Mouse (Mus musculus) ES-E14 (cell line): ENCODE data around the gene Gm5447. TPM values are rescaled to one million over a fixed set of nuclear protein-coding genes. Genes with fewer than 3 reads are reported as not detected.

ENCODE experiments used
- DNase-seq: peaks from one replicate; pipeline ENCODE4 v3.0.0-alpha.2; 2013; ENCODE audit warnings: low read depth, low spot score
- H3K27ac ChIP-seq: 2 replicates; pipeline ENCODE4 v1.5.1; 2012; ENCODE audit warnings: low read depth, mild to moderate bottlenecking, low read length, moderate library complexity, mixed read lengths; ENCODE audit not compliant: poor library complexity, insufficient read depth, severe bottlenecking
- H3K36me3 ChIP-seq: 2 replicates; pipeline ENCODE4 v1.6.1; 2012; ENCODE audit warnings: mild to moderate bottlenecking, low read length, moderate library complexity, mixed read lengths; ENCODE audit not compliant: control insufficient read depth, poor library complexity, insufficient read depth, severe bottlenecking
- H3K4me1 ChIP-seq, 2 experiments: fragments of 150-350 bp in 1 of 2; sonication (generic) in 1 of 2; 2 replicates each; pipeline ENCODE4 v1.6.1; 2012; ENCODE audit warnings: low read length in 2 of 2, mild to moderate bottlenecking in 1 of 2, mixed read lengths in 1 of 2; ENCODE audit not compliant: control insufficient read depth in 2 of 2, insufficient read depth in 2 of 2, poor library complexity in 1 of 2
- H3K4me3 ChIP-seq, 2 experiments: fragments of 150-350 bp in 1 of 2; sonication (generic) in 1 of 2; 2 replicates each; pipeline ENCODE4 v1.5.1; 2012; ENCODE audit warnings: low read length in 2 of 2, low read depth in 1 of 2, mild to moderate bottlenecking in 1 of 2, mixed read lengths in 1 of 2; ENCODE audit not compliant: insufficient read depth in 1 of 2, poor library complexity in 1 of 2, severe bottlenecking in 1 of 2
- H3K9ac ChIP-seq: 2 replicates; pipeline ENCODE4 v1.6.1; 2012; ENCODE audit warnings: low read depth, mild to moderate bottlenecking, low read length, mixed read lengths; ENCODE audit not compliant: poor library complexity, insufficient read depth, severe bottlenecking
- H3K9me3 ChIP-seq: fragments of 150-350 bp; sonication (generic); 2 replicates; pipeline ENCODE4 v1.6.1; 2012; ENCODE audit warnings: low read depth, mild to moderate bottlenecking, low read length; ENCODE audit not compliant: control insufficient read depth, insufficient read depth
- CHD2 ChIP-seq: IDR thresholded peaks from 2 replicates; pipeline ENCODE4 v1.6.1; 2014; ENCODE audit warnings: mild to moderate bottlenecking, low read depth, low read length, inconsistent platforms
- HCFC1 ChIP-seq: IDR thresholded peaks from 2 replicates; pipeline ENCODE4 v1.6.1; 2012; ENCODE audit warnings: low read length, inconsistent platforms, borderline replicate concordance; ENCODE audit not compliant: insufficient read depth
- MAFK ChIP-seq: IDR thresholded peaks from 2 replicates; pipeline ENCODE4 v1.6.1; 2014; ENCODE audit warnings: mild to moderate bottlenecking, low read depth, low read length, inconsistent platforms; ENCODE audit not compliant: insufficient read depth
- ZC3H11A ChIP-seq: IDR thresholded peaks from 2 replicates; pipeline ENCODE4 v1.6.1; 2012; ENCODE audit warnings: low read depth, mild to moderate bottlenecking, inconsistent platforms, low read length, borderline replicate concordance
- ZNF384 ChIP-seq: IDR thresholded peaks from 2 replicates; pipeline ENCODE4 v1.6.1; 2012; ENCODE audit warnings: low read depth, low read length, inconsistent platforms
- in situ Hi-C, 2 experiments: fragments of 600-800 bp; cut with MboI; formaldehyde crosslinking; loops; one replicate each; pipeline ENCODE4 v1.15.1; 2025; ENCODE audit warnings: low sequenced_read_pairs in 2 of 2, inconsistent platforms in 1 of 2; ENCODE audit not compliant: unreplicated experiment in 2 of 2
- total RNA-seq: library from RNA; depleted of rRNA; stranded (reverse); fragments of 300-350 nt; gene quantifications from 2 replicates; pipeline ENCODE4 v1.2.3, GENCODE M21; 2012

Gene Gm5447
- total RNA-seq, 1 experiment = not detected

GRCm38 (mm10) chr13:30971047-30971446, 3.0 kb upstream of the Gm5447 start:
- peaks cover 1 to 2% of the 10 kb centered on the region in 2 experiments; a peak in 2 of 4 replicates for H3K4me1 ChIP-seq
- no peak overlapping the region for H3K4me3 ChIP-seq
- DNase-seq = no peak
- TF ChIP-seq ZNF384 (no peak), ZC3H11A (no peak), MAFK (no peak), CHD2 (no peak), HCFC1 (no peak)
- no peaks in the 10 kb centered on the region for H3K9me3 ChIP-seq
- no peaks in the 10 kb centered on the region for H3K36me3 ChIP-seq
- no peak overlapping the region for H3K27ac ChIP-seq
- H3K9ac ChIP-seq = no peak overlapping the region
- in situ Hi-C loops = no loop called here

GRCm38 (mm10) chr13:30972102-30972501, 1.9 kb upstream of the Gm5447 start:
- DNase-seq = no peak
- H3K4me1 ChIP-seq = peaks cover 0 to 2% of the 10 kb centered on the region in 2 experiments; a peak in 1 of 4 replicates

GRCm38 (mm10) chr13:30974247-30974630, 235 bp downstream of the Gm5447 start:
- in situ Hi-C loops = no loop called here
- no peak for DNase-seq
- peaks cover 0 to 2% of the 10 kb centered on the region in 2 experiments; a peak in 1 of 4 replicates for H3K4me1 ChIP-seq
- no peak overlapping the region for H3K27ac ChIP-seq
- peak overlapping the region; percentile 81 to 89 for H3K4me3 ChIP-seq
- peak overlapping the region; percentile 79; the same call in 1 of the 2 replicates for H3K9ac ChIP-seq
- H3K36me3 ChIP-seq = no peaks in the 10 kb centered on the region
- no peak for TF ChIP-seq CHD2
- TF ChIP-seq ZNF384 = no peak
- no peak for TF ChIP-seq ZC3H11A
- TF ChIP-seq MAFK = no peak
- no peak for TF ChIP-seq HCFC1
- no peaks in the 10 kb centered on the region for H3K9me3 ChIP-seq

More at GRCm38 (mm10) chr13:30972102-30972501, 1.9 kb upstream of the Gm5447 start:
- no peaks in the 10 kb centered on the region for H3K36me3 ChIP-seq
- H3K9ac ChIP-seq = no peak overlapping the region
- H3K9me3 ChIP-seq = no peaks in the 10 kb centered on the region
- in situ Hi-C loops = no loop called here
- no peak overlapping the region for H3K4me3 ChIP-seq
- TF ChIP-seq ZC3H11A (no peak), HCFC1 (no peak), ZNF384 (no peak), CHD2 (no peak), MAFK (no peak)
- no peak overlapping the region for H3K27ac ChIP-seq

DNA sequence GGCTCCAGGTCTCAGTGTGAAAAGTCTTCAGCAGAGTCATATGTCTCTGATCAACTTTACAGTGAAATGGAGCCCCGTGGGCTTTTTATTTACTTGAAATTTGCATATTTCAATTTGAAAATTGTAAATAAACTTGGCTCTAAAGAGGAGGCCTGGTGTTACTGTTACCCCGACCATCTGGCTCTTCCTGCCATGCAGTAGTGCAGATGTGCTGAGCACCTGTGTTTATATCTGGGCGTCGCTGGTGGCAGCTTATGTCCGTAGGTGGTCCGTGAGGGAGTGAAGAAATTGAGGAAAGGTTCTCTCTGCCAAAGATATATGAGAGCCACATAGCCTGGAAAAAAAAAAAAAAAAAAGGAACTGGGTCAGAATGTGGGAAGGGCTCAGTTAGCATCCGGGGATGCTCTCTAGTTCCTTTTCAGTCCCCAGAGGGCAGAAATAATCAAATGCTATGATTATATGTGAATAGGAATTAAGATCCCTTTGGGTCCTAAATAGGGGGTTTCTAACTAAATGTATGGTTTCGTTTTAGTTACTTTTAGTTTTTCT, 2.6 kb downstream of the Gm5447 start:
- no peaks in the 10 kb centered on the region for H3K36me3 ChIP-seq
- DNase-seq = no peak
- H3K4me3 ChIP-seq = no peak overlapping the region
- no peaks in the 10 kb centered on the region for H3K9me3 ChIP-seq
- in situ Hi-C loops = no loop called here
- TF ChIP-seq ZNF384 = no peak
- TF ChIP-seq HCFC1 = no peak
- TF ChIP-seq ZC3H11A = no peak
- TF ChIP-seq MAFK = no peak
- no peak for TF ChIP-seq CHD2
- no peak overlapping the region for H3K27ac ChIP-seq
- no peak overlapping the region for H3K9ac ChIP-seq
- peaks cover 0 to 2% of the 10 kb centered on the region in 2 experiments; a peak in 1 of 4 replicates for H3K4me1 ChIP-seq
